Mouse (Mus musculus) R1 (cell line): ENCODE data around the gene Rims1.
A peak's percentile ranks its signal among the peaks of the same experiment; 100 is the strongest.

Experiments
- DNase-seq: peaks from one replicate; pipeline ENCODE4 v3.0.0-alpha.2; 2018; ENCODE audit warnings: low read depth, low spot score

Rims1 gene

DNA sequence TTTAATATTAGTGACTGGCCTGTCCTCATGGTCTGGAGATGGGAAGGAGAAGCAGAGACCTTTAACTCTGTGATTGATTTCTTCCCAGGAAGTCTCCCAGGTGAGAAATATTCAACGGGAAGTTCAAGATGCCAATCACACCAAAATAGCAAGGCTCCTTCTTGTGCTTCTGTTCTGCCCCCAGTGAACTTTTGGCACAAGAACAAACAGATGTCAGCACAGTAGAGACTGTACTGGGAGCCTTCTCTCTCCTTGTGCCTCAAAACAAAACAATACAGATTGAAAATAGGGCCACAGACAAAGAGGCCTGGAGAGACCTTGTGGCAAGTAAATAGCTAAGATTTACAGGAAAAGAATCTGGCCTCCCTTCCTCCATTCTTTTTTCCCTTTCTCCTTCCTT is 110.7 kb downstream of the Rims1 start:
- no peak for DNase-seq

- DNase-seq: no peak
Measured at GRCm38 (mm10) chr1:22694514-22694913, 111.3 kb downstream of the Rims1 start.

DNA sequence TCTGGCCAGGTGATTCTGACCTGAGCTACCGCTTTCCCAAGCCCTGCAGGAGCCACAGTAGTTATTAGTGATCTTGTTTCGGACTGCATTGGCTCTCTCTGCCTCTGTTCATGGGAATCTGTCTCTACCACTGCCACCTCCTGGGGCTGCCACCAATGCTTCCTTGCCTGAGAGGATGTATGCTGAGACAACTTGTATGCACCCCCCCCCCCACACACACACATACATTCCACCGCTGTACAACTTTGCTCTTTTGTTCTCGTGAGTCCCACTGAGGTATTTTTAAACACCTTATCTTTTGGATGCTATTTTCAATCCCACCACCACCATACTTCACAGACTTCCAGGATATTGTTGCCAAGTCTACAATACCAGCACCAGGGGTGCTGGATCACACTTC is 122.3 kb downstream of the Rims1 start:
- DNase-seq: no peak

- no peak for DNase-seq
Measured at GRCm38 (mm10) chr1:22664196-22664595, 141.6 kb downstream of the Rims1 start.

DNA sequence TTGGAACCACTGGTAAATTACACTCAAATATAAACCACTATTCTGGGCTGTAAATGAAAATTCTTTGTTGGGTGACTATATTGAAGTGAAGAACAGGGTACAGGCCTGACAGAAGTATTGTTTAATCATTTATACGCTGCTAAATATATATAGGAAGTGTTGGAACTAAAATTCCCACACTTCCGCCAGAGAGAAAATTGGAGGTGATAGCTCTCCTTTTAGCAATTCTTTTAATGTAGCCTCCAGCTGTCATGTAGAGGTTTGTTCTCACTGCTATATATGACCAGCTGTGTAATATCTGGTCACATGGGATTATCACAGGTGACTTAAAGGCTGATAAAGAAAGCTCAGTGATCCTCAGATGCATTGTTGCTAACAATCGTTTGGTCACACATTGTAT is 144.0 kb downstream of the Rims1 start:
- DNase-seq: no peak

- DNase-seq: no peak
Measured at GRCm38 (mm10) chr1:22655983-22656382, 149.8 kb downstream of the Rims1 start.

GRCm38 (mm10) chr1:22654903-22655302 is 150.9 kb downstream of the Rims1 start:
- no peak for DNase-seq

GRCm38 (mm10) chr1:22650588-22650987 is 155.2 kb downstream of the Rims1 start:
- DNase-seq: no peak

GRCm38 (mm10) chr1:22649432-22649831 is 156.4 kb downstream of the Rims1 start:
- no peak for DNase-seq

DNA sequence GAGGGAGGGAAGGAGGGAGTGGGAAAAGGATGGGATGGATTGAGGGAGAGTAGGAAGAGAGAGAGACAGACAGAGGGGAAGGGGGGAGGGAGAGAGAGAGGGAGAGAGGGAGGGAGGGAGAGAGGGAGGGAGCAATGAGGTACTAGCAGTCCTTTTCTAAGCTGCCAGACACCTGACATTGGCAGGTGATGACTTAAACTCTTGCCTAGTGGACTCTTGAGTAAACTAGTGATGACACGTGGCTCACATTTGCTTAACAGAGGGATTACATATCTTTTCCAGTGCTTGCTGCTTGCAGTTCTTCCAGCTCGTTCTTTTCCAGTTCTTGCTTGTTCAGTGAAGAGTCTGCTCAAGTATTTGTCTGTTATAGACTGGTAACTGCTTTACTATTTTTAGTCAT is 160.5 kb downstream of the Rims1 start:
- DNase-seq: no peak

- DNase-seq: no peak
Measured at GRCm38 (mm10) chr1:22640568-22640967, 165.2 kb downstream of the Rims1 start.

GRCm38 (mm10) chr1:22639702-22640101 is 166.1 kb downstream of the Rims1 start:
- DNase-seq: no peak

- no peak for DNase-seq
Measured at GRCm38 (mm10) chr1:22633871-22634270, 171.9 kb downstream of the Rims1 start.

GRCm38 (mm10) chr1:22632551-22632950 is 173.2 kb downstream of the Rims1 start:
- no peak for DNase-seq

DNA sequence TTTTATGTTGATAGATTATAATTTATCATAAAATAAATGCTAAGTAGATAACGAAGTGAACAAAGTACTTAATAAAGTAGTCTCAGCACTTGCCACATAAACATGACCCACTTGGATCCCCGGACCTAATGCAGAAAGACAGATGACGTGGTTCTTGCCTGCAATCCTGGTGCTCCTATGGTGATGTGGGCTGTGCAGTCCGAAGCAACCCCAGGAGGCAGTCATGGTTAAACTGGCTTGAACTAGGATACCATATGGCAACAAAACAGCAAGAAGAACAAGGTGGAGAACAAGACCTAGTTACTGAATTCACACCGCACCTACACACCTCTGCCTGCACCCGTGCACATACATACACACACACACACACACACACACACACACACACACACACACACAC is 173.8 kb downstream of the Rims1 start:
- DNase-seq: no peak

- no peak for DNase-seq
Measured at GRCm38 (mm10) chr1:22629011-22629410, 176.8 kb downstream of the Rims1 start.

DNA sequence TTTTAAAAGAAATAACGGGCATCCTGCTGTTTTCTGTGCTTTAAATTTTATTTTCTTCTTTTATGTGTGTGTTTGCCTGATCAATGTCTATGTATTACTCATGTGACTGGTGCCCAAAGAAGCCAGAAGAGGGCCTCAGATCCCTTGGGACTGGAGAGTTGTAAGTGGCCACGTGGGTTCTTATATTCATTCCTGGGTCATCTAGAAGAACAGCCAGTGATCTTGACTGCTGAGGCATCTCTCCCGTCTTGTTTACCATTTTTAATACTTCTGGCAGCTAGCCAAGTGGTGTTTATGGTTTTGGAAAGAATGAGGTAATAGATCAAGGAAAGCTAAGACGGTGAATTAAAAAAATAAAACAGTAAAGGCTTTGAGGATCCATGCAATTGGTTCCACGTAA is 178.8 kb downstream of the Rims1 start:
- DNase-seq: no peak

DNA sequence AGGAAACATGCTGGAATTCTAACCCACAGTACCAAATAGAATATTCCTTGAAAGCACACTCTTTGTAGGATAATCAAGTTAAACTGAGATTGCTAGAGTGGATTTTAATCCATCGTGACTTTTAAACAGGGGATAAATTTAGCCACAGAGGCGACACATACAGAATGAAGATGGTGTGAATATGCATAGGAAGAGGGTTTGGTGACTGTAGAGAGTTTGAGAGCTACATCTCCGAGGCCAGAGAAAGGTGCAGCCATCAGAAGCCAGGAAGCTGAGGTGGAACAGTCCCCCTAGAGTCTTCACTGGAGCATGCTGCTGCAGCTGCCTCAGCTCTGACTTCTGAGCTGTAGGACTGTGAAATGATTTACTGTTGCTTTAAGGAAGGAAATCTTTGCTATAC is 179.5 kb downstream of the Rims1 start:
- no peak for DNase-seq

GRCm38 (mm10) chr1:22620827-22621226 is 185.0 kb downstream of the Rims1 start:
- DNase-seq: no peak

GRCm38 (mm10) chr1:22615601-22616000 is 190.2 kb downstream of the Rims1 start:
- DNase-seq: no peak

DNA sequence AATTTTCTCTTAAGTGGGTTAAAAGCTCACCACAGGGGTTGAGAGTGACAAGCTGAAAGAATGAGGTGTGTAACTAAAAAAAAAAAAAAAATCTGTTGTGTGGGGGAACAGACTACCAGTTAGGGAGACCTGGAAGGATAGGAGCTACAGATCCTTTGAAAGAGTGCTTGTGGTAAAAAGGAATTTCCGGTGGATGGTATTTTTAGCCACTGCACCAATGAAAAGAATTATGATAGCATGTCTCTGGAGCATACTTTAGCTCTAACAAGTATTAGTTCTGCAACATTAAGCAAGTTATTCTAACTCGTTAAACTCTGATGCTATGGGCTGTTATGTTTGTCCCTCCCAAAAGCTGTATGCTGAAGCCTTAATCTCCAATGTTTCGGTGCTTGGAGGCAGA is 192.2 kb downstream of the Rims1 start:
- DNase-seq: no peak

DNA sequence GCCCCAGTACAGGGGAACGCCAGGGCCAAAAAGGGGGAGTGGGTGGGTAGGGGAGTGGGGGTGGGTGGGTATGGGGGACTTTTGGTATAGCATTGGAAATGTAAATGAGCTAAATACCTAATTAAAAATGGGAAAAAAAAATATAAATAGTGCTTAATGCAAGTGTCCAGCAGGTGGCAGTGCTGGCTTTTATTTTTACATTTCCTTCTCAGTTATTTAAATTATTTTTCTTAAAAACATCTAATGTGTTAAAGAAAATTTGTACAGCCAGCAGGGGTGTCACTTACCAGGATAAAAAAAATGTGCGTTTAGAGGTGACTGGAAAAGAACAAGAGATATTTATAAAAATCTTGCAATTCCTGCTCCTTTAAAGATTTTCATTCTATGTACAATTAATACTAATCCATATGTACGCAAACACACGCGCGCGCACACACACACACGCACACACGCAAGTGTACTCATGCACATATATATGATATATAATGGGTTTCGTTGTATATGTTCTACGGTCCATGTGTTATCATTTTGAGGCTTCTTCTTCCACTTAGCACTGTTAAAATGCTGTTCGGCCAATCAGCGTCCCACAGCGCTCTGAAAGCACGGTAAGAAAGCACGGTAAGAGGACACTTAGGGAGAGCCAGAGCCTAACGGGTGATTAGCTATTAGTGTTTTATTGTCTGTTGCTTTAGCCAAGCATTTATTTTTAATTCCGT is 201.3 kb downstream of the Rims1 start:
- peak; percentile 10 for DNase-seq

DNA sequence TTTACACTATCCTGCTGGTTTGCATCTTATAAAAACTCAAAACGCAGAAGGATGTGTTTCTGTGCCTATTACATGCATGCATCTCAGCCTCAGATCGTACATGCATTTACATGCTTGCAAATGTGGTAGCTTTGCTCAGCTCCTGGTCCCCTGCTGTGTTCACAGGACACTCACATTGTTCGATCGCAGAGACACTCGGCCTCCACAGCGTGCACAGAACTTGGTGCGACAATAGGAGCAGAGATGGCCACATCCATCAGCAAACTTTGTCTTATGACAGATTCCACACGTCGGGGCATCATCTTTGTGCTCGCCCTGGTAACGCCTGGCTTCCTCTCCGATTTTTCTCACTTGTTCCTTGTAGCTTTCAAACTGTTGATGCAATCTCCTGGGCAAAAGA is 209.6 kb downstream of the Rims1 start:
- DNase-seq: peak; percentile 10

DNA sequence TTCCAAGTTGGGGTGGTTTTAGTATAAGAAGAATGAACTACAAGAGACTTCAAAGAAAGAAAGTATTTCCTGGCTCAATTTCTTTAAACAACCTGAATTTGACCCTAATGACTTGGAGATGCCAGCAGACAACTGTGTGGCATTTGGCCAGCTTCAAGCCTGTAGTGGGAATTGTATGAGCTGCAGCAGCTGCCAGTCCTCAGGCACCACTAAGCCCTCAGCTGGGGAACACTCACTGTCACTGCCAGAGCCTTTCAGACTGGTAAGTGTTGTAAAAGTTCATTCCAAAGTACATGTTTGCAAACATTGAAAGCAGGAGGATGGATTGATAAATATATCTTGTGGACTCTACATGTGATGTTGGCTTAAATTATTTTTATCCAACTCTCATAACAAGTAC is 211.0 kb downstream of the Rims1 start:
- no peak for DNase-seq
